Mouse (Mus musculus): ENCODE results near the gene Fut11. TPM values are rescaled to one million over a fixed set of nuclear protein-coding genes. Genes with fewer than 3 reads are reported as not detected.

The Fut11 gene
- 20.5 and 20.6 TPM in 2 replicates for polyA plus RNA-seq (2015; fragmentation: Nextera tagmentation; extraction: Ambion mirVana)

DNA sequence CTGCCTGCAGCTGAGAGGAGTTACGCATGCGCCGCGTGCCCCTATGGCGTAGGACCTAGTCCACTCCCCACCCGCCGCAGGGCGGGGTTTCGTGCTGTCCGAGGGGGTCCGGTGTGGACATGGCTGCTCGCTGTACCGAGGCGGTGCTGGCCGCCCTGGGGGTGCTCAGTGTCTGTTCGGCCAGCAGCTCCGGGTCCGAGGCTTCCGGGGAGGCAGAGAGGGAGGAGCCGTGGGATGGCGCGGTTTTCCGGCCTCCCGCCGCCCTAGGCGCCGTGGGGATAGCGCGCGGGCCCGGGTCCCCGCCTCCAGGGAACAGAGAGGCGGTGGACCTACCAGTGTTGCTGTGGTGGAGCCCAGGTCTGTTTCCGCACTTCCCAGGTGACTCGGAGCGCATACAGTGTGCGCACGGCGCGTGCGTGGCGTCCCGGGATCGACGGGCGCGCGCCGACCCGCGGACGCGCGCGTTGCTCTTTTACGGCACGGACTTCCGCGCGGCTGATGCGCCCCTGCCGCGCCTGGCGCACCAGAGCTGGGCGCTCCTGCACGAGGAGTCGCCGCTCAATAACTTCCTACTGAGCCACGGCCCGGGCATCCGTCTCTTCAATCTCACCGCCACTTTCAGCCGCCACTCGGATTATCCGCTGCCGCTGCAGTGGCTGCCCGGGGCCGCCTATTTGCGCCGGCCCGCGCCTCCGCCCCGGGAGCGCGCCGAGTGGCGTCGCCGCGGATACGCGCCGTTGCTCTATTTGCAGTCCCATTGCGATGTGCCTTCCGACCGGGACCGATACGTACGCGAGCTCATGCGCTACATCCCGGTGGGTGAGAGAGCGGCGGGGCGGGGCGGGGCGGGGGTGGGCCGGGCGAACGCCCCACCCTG lies at the start of gene Fut11:
Fut11 (plus strand) TSS at position 85 of the 877 bp plus-strand sequence.
- ATAC-seq (replicated peaks; ENCODE audit: extremely low read depth, insufficient read depth, low FRiP score) = peak; percentile 91
- Histone ChIP-seq H3K9ac (ENCODE audit: low read length) (peak within 1 kb of the TSS; percentile 96), H3K4me1 (ENCODE audit: control insufficient read depth, insufficient read depth, low read length) (peaks cover 40% of the 10 kb centered on the region), H3K4me3 (ENCODE audit: low read length) (peak within 1 kb of the TSS; percentile 91), H3K27ac (ENCODE audit: low read length) (peak within 1 kb of the TSS; percentile 98), H3K27me3 (ENCODE audit: control insufficient read depth, insufficient read depth, low read length) (no peaks in the 10 kb centered on the region), H3K4me2 (ENCODE audit: low read depth, low read length) (peak within 1 kb of the TSS; percentile 90), H3K36me3 (ENCODE audit: control insufficient read depth, insufficient read depth) (peaks cover 31% of the 10 kb centered on the region), H3K9me3 (replicated peaks; ENCODE audit: control insufficient read depth, low read length) (no peaks in the 10 kb centered on the region)
- under 1% methylated on average over 111 of the region's 111 CpGs for WGBS

DNA sequence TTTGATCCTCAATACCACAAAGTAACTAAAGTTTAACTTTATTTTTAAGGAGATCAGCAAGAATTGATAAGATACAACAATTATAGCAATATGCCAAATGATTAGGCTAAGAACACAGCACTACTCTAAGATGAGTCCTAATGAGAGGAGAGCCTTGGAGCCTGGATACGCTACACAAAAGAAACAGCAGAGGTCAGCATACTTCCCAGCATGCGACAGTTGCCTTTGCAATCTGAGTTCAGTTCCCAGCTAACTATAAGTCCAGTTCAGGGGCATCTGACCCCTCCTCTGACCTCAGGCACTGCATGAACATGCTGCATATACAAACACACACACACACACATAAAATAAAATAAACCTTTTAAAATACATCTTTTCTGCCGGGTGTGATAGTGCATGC lies 49.2 kb upstream of the Fut11 start:
- no peak for ATAC-seq (replicated peaks; ENCODE audit: extremely low read depth, insufficient read depth, low FRiP score)
- H3K27me3 ChIP-seq (ENCODE audit: control insufficient read depth, insufficient read depth, low read length) = no peaks in the 10 kb centered on the region
- no peaks in the 10 kb centered on the region for H3K9me3 ChIP-seq (replicated peaks; ENCODE audit: control insufficient read depth, low read length)
- WGBS = 55% methylated on average over 3 of the region's 3 CpGs
- H3K36me3 ChIP-seq (ENCODE audit: control insufficient read depth, insufficient read depth) = no peaks in the 10 kb centered on the region
- no peak overlapping the region for H3K4me3 ChIP-seq (ENCODE audit: low read length)
- peaks cover 7% of the 10 kb centered on the region for H3K4me1 ChIP-seq (ENCODE audit: control insufficient read depth, insufficient read depth, low read length)
- no peak overlapping the region for H3K27ac ChIP-seq (ENCODE audit: low read length)
- H3K4me2 ChIP-seq (ENCODE audit: low read depth, low read length) = no peak overlapping the region
- H3K9ac ChIP-seq (ENCODE audit: low read length) = no peak overlapping the region

DNA sequence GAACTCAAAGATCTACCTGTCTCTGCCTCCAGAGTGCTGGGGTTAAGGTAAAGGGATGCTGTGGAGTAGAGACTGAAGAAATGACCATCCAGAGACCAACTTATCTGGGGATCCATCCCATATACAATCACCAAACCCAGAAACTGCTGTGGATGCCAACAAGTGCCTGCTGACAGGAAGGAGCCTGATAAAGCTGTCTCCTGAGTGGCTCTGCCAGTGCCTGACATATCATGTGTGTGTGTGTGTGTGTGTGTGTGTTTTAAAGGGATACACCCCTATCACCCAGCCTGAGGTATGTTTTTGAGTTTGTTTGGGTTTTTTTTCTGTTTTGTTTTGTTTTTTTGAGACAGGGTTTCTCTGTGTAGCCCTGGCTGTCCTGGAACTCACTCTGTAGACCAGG lies 48.4 kb upstream of the Fut11 start:
- Histone ChIP-seq H3K36me3 (ENCODE audit: control insufficient read depth, insufficient read depth) (no peaks in the 10 kb centered on the region), H3K27ac (ENCODE audit: low read length) (no peak overlapping the region), H3K4me1 (ENCODE audit: control insufficient read depth, insufficient read depth, low read length) (peaks cover 7% of the 10 kb centered on the region), H3K9ac (ENCODE audit: low read length) (no peak overlapping the region), H3K27me3 (ENCODE audit: control insufficient read depth, insufficient read depth, low read length) (no peaks in the 10 kb centered on the region), H3K9me3 (replicated peaks; ENCODE audit: control insufficient read depth, low read length) (no peaks in the 10 kb centered on the region), H3K4me3 (ENCODE audit: low read length) (no peak overlapping the region), H3K4me2 (ENCODE audit: low read depth, low read length) (no peak overlapping the region)
- ATAC-seq (replicated peaks; ENCODE audit: extremely low read depth, insufficient read depth, low FRiP score) = no peak

DNA sequence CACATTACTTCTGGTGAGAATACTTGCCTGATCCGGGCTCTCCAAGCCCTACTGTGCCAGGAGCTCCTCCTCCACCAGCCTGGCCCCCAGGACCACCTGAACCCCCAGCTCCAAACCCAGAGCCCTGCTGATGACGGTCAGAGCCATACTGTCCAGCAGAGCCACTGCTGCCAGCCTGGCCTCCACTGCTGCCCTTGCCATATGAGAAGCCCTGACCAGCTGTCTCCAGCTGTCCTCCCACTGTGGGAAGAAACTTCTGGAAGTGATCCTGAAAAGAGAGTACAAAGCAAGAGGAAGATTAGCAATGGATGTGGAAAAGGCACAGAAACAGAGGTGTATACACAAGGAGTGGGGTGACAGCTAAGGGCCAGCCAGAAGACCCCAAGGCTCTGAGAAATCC lies 43.8 kb upstream of the Fut11 start:
- Histone ChIP-seq H3K4me2 (ENCODE audit: low read depth, low read length) (no peak overlapping the region), H3K27ac (ENCODE audit: low read length) (no peak overlapping the region), H3K9ac (ENCODE audit: low read length) (no peak overlapping the region), H3K36me3 (ENCODE audit: control insufficient read depth, insufficient read depth) (no peaks in the 10 kb centered on the region), H3K4me1 (ENCODE audit: control insufficient read depth, insufficient read depth, low read length) (peaks cover 4% of the 10 kb centered on the region), H3K27me3 (ENCODE audit: control insufficient read depth, insufficient read depth, low read length) (no peaks in the 10 kb centered on the region), H3K4me3 (ENCODE audit: low read length) (no peak overlapping the region), H3K9me3 (replicated peaks; ENCODE audit: control insufficient read depth, low read length) (no peaks in the 10 kb centered on the region)
- 74% methylated on average over 2 of the region's 2 CpGs for WGBS
- no peak for ATAC-seq (replicated peaks; ENCODE audit: extremely low read depth, insufficient read depth, low FRiP score)

DNA sequence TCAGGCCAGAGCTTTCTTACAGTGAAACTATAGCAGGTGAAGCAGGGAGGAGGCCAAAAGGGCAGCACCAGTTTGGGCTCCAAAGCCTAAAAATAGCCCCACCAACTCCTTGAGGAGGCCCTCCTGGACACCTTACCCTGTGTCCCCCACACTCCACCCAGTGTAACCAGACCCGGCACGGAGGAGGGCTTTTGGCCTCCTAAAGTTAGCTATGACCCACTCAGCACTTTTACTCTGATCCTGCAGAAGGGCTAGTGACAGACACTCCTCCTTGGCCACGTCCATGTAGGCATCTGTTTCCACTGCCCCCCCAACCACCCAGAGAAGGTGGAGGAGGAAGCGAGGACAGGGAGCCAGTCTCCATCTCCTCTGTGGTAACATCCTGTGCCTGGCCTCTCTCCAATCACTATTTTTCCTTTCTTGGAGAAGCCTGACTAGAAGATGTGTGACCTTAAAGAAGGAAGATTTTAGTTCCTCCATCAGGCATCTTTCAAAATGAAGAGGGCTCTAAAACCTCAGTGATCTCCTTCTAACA lies 43.0 kb upstream of the Fut11 start:
- H3K27ac ChIP-seq (ENCODE audit: low read length) = no peak overlapping the region
- H3K9ac ChIP-seq (ENCODE audit: low read length) = 0 out of 2 replicates have a peak overlapping the region, but pooled peaks have one; percentile 20
- 0 out of 2 replicates have a peak, but pooled peaks have one; percentile 21 for ATAC-seq (replicated peaks; ENCODE audit: extremely low read depth, insufficient read depth, low FRiP score)
- no peak overlapping the region for H3K4me2 ChIP-seq (ENCODE audit: low read depth, low read length)
- H3K27me3 ChIP-seq (ENCODE audit: control insufficient read depth, insufficient read depth, low read length) = no peaks in the 10 kb centered on the region
- H3K4me3 ChIP-seq (ENCODE audit: low read length) = no peak overlapping the region
- no peaks in the 10 kb centered on the region for H3K36me3 ChIP-seq (ENCODE audit: control insufficient read depth, insufficient read depth)
- 47% methylated on average over 4 of the region's 4 CpGs for WGBS
- no peaks in the 10 kb centered on the region for H3K9me3 ChIP-seq (replicated peaks; ENCODE audit: control insufficient read depth, low read length)
- H3K4me1 ChIP-seq (ENCODE audit: control insufficient read depth, insufficient read depth, low read length) = peaks cover 10% of the 10 kb centered on the region

DNA sequence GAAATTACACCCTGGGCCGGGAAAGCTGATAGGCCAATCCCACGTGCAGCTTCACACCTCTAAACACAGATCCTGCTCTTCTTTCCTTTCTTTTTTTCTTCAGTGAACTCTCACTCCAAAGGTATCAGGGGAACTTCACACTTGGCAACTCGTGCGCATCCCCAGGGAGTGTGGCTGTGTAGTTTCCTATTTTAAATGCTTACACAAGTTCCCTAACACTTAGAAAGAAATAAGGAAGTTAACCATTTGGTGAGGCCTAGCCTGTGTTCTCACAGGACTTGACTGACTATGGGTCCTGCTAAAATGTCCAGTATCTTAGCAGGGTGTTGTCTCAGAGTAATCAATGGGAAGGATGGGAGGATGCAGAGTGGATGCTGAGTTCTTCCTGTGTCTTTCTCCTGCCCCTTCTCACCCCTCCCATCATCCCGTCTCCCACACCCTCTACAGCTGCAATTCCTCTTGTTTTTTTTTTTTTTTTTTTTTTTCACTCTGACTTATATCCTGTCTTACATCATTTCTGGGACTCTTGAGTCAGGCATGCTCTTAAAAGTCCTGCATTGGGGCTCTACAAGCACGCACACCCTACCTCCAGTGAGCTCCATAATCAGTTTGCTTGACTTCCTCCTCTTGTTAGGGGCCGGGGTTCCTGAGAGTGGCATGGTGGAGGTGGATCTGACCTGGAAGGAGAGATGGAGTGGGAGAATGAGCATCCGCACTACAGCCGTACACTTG lies 39.9 kb upstream of the Fut11 start:
- ATAC-seq (replicated peaks; ENCODE audit: extremely low read depth, insufficient read depth, low FRiP score) = no peak
- H3K4me2 ChIP-seq (ENCODE audit: low read depth, low read length) = no peak overlapping the region

DNA sequence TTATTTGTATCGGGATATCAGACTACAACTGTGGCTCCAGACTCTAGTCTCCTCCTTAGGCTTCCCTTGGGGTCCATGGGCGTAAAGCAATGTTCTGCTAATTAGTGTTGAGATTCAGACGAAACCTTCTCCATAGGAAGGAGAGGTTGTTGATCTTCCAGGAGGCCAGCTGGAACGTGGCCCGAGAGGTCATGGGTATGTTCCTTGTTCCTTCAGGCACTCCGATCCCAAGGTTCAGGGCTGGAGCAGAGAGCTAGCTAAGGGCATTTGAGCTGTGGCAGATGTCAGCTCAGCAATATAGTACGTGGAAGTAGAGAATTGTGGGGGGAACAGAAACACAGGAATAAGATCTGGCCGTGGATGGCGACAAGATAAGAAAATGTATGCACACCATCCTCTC lies 39.0 kb upstream of the Fut11 start:
- Histone ChIP-seq H3K9ac (ENCODE audit: low read length) (peak overlapping the region; percentile 55), H3K27ac (ENCODE audit: low read length) (peak overlapping the region; percentile 54), H3K36me3 (ENCODE audit: control insufficient read depth, insufficient read depth) (no peaks in the 10 kb centered on the region), H3K27me3 (ENCODE audit: control insufficient read depth, insufficient read depth, low read length) (no peaks in the 10 kb centered on the region), H3K9me3 (replicated peaks; ENCODE audit: control insufficient read depth, low read length) (no peaks in the 10 kb centered on the region), H3K4me1 (ENCODE audit: control insufficient read depth, insufficient read depth, low read length) (peaks cover 22% of the 10 kb centered on the region), H3K4me2 (ENCODE audit: low read depth, low read length) (peak overlapping the region; percentile 57; the same call in 1 of the 2 replicates), H3K4me3 (ENCODE audit: low read length) (no peak overlapping the region; the same call in 1 of the 2 replicates)
- ATAC-seq (replicated peaks; ENCODE audit: extremely low read depth, insufficient read depth, low FRiP score) = no peak
- 51% methylated on average over 9 of the region's 9 CpGs for WGBS

More for the DNA sequence above, 39.9 kb upstream of the Fut11 start:
- no peaks in the 10 kb centered on the region for H3K27me3 ChIP-seq (ENCODE audit: control insufficient read depth, insufficient read depth, low read length)
- H3K9me3 ChIP-seq (replicated peaks; ENCODE audit: control insufficient read depth, low read length) = no peaks in the 10 kb centered on the region
- no peak overlapping the region for H3K4me3 ChIP-seq (ENCODE audit: low read length)
- H3K27ac ChIP-seq (ENCODE audit: low read length) = peak overlapping the region; percentile 54
- H3K36me3 ChIP-seq (ENCODE audit: control insufficient read depth, insufficient read depth) = no peaks in the 10 kb centered on the region
- WGBS = 60% methylated on average over 9 of the region's 9 CpGs
- no peak overlapping the region for H3K9ac ChIP-seq (ENCODE audit: low read length)
- peaks cover 15% of the 10 kb centered on the region for H3K4me1 ChIP-seq (ENCODE audit: control insufficient read depth, insufficient read depth, low read length)

DNA sequence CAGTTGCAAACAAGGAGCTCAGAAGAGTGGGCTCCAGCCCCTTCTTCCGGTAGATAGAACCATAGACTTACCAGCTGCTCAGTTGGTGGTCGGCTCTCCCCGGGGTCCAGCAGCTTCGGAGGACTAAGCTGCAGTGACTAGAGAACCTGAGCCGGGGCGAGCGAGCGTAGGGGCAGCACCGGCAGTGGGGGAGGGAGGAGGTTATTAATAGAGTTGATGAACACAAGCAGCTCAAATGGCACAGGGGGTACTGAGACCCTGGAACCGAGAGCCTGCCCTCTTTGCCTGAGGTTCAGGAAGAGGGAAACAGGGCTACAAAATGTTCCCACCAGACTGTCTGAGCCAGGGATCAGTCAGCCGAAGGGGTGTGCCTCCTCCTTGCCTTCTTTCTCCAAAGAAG lies 38.4 kb upstream of the Fut11 start, which contains the start of gene Myoz1:
Myoz1 (minus strand) TSS at position 180 of the 400 bp plus-strand sequence.
- H3K4me2 ChIP-seq (ENCODE audit: low read depth, low read length) = peak within 1 kb of the TSS; percentile 57
- H3K9me3 ChIP-seq (replicated peaks; ENCODE audit: control insufficient read depth, low read length) = no peaks in the 10 kb centered on the region
- no peaks in the 10 kb centered on the region for H3K36me3 ChIP-seq (ENCODE audit: control insufficient read depth, insufficient read depth)
- H3K4me3 ChIP-seq (ENCODE audit: low read length) = peak within 1 kb of the TSS; percentile 33
- peak within 1 kb of the TSS; percentile 55 for H3K9ac ChIP-seq (ENCODE audit: low read length)
- 32% methylated on average over 11 of the region's 11 CpGs for WGBS
- H3K27ac ChIP-seq (ENCODE audit: low read length) = peak within 1 kb of the TSS; percentile 54
- no peak for ATAC-seq (replicated peaks; ENCODE audit: extremely low read depth, insufficient read depth, low FRiP score)
- peaks cover 22% of the 10 kb centered on the region for H3K4me1 ChIP-seq (ENCODE audit: control insufficient read depth, insufficient read depth, low read length)
- H3K27me3 ChIP-seq (ENCODE audit: control insufficient read depth, insufficient read depth, low read length) = no peaks in the 10 kb centered on the region
